Mouse (Mus musculus): ENCODE measurements around the gene Dock1.

The Dock1 gene

GRCm38 (mm10) chr7:135134619-135135018, 464.2 kb downstream of the Dock1 start:
- in situ Hi-C loops (cut with MboI, MseI) = no loop called here

DNA sequence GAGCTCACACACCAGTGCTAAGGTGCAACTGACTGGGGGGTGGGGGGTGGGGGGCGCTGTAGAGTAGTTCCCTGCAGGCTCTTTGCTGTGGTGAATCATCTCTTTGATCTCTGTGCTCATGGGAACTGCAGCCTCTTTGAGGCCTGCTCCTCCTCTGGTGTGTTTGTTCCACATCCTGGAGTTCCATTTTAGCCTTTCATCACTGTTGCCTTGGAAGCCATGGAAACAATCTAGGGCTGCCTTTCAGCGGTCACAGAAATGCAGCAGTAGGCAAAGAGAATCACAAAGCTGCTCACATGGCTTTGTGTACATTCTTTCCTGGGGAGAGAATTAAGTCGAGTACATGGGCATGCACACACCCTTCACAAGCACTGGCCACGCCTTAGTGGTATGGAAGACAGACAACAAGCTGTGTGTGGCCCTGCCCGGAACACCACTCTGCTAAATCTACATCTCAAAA, 468.7 kb downstream of the Dock1 start:
- in situ Hi-C loops (cut with MboI, MseI) = no loop called here

DNA sequence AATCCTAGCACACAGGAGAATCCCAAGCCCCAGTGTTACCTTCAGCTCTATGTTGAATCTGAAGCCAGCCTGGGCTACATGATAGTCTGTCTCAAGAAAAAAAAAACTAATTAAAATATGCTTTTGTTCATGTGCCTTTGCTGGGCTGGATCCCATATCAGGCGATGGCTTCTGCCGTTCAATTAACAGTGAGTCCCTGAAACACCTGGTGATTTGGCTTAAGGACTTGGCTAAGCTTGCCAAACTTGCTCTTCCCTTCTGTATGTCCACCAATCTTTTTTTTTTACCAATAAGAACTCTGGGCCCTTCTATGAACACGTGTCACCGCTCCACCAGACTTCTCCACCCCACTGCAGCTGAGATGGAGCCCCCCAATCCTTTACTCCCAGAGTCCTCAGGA, 474.3 kb downstream of the Dock1 start:
- in situ Hi-C loops (cut with MboI, MseI) = no loop called here

DNA sequence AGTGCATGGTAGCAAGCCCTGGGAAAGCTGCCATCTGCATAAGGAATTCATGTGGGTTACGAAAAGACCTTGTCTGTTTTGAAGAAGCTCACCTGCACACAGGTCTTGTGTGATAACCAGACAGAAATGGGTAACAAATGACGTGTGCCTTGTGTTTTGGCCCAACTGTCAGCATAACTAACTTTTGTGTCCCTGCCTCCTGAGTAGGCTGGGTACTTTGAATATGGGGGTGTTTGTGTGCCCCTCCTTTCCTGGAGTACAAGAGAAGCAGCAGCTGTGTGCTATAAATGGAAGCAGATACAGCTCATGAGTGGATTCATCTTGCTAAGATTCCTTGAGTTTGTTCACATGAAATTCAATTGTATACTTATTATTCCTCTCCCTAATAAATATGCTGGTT, 480.5 kb downstream of the Dock1 start:
- in situ Hi-C loops (cut with MboI, MseI) = no loop called here

GRCm38 (mm10) chr7:135157571-135157970, 487.1 kb downstream of the Dock1 start:
- in situ Hi-C loops (cut with MboI, MseI) = no loop called here

- in situ Hi-C loops (cut with MboI, MseI) = no loop called here
These were observed 487.9 kb downstream of the Dock1 start for GRCm38 (mm10) chr7:135158381-135158780.

DNA sequence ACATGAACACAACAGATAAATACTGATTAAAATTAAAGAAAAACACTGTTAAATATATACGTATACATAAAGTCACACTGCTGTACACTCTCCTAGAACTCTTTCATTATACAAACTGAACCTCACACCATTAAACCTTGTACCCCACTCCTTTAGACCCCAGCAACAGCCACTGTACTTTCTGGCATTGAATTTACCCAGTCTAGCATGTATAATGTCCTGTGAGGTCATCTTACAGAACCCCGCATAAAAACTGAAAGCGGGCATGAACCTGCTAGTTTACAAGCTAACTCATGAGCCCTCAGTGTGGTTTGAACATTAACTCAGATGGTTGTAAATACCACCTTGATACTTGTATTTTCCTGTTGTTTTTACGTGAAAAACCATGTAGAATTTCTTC, 489.2 kb downstream of the Dock1 start:
- in situ Hi-C loops (cut with MboI, MseI) = no loop called here

DNA sequence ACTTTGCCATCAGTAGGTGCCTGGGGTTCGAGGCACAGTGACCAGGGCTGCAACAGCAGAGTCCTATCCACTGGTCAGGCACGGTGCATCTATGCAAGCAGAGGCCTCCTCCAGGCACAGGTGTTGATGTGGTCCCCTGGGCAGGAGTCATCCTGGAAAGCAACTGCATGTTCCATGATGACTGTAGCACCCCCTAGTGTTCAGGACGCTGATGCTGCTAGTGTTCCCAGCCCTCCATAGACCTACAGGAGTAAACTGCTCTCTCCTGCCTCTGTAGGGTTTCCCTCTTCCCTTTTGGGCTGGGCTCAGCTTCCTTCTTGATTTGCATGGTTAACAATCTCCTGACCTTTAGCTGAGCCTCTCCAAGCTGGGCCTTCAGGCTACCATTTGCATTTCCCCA, 494.7 kb downstream of the Dock1 start:
- in situ Hi-C loops (cut with MboI, MseI) = no loop called here

DNA sequence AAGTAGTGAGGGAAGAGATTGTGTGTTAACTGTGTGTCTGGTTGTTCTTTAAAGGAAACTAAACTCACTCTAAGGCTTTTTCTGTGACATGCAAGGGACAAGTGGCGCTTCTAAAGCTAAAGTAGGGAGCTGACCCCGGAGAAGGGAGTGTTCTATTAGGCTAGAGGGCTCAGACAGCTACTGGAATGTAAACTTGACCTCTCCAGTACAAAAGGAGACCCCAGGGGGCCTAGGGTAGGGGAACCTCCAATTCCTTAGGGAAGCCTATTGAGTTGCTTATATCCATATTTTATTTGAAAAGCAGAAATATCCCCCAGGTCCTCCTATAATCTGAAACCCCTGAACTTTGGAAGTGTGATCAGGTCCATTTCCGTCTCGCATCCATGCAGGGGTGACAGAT, 499.5 kb downstream of the Dock1 start:
- in situ Hi-C loops (cut with MboI, MseI) = no loop called here

DNA sequence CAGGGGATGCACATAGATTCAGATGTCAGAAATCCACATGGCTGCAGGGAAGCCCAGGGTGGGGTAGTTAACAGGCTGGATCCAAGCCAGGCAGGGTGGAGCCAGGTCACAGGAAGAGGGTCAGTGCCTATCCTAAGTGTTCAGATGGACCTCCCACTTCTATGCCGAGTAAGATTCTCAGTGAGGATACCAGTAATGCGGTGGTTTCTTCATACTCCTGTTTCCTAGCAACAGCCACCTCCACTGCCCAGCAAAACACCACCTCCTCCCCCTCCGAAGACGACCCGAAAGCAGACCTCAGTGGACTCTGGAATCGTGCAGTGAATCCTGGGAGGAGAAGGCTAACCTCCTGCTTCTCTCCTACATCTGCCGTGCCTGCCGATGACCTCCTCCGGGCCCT, 501.8 kb downstream of the Dock1 start:
- in situ Hi-C loops (cut with MboI, MseI) = no loop called here

DNA sequence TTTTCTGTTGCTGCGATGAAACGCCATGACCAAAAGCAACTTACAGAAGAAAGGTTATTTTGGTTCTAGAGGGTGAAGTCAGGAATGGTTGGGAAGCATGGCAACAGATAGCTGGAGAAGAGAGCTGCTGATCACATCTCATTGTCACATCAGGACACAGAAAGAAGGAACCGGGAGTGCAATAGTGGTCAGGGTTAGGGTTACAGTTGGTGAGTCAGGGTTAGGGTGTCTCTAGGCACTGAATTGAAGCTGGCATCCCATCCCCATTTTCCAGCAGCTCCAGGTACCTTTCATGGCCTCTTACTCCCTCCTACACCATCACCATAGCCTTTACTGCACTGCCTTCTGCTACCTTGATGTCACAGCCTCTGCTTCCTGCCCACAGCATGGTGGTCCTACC, 523.7 kb downstream of the Dock1 start:
- in situ Hi-C loops (cut with MboI, MseI) = no loop called here

DNA sequence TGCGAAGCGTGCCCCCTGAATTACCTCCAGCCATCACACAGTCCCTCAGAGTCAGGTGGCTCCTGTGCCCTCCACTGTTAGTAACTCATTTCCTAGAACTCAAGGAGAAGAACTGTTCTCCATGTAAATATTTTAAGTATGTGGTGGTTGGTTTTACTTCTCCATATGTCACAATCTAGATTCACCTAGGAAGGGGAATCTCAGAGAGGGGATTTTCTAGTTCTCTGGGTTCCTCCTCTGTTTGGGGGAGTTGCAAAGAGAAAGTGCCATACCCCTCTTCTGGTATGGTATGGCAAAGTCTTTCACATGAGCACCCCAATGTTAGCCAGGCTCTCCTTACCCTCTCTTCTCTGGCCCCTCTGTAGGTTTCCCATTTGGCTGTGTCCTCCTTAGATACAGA, 525.2 kb downstream of the Dock1 start:
- in situ Hi-C loops (cut with MboI, MseI) = no loop called here

GRCm38 (mm10) chr7:135196828-135197227, 526.4 kb downstream of the Dock1 start:
- in situ Hi-C loops (cut with MboI, MseI) = no loop called here

DNA sequence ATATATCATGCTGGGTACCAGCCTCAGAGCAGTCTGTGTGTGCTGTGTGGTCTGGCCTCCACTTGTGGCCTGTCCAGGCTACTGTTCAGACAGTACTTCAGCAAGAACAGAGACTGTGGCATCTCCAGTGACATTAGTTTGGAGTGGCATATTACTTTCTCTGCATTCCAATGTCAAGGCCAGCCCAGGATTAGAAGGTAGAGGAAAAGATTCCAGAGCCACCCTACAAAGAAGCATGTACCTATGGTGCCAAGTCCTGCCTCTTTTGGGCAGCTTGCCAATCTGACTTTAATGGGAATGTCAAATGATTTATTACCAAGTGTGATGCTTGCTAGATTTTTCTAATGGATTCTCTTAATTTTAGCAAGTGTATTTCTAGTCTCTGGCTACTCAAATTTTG, 533.5 kb downstream of the Dock1 start:
- in situ Hi-C loops (cut with MboI, MseI) = no loop called here

- in situ Hi-C loops (cut with MboI, MseI) = no loop called here
These were observed 534.7 kb downstream of the Dock1 start for GRCm38 (mm10) chr7:135205111-135205510.

DNA sequence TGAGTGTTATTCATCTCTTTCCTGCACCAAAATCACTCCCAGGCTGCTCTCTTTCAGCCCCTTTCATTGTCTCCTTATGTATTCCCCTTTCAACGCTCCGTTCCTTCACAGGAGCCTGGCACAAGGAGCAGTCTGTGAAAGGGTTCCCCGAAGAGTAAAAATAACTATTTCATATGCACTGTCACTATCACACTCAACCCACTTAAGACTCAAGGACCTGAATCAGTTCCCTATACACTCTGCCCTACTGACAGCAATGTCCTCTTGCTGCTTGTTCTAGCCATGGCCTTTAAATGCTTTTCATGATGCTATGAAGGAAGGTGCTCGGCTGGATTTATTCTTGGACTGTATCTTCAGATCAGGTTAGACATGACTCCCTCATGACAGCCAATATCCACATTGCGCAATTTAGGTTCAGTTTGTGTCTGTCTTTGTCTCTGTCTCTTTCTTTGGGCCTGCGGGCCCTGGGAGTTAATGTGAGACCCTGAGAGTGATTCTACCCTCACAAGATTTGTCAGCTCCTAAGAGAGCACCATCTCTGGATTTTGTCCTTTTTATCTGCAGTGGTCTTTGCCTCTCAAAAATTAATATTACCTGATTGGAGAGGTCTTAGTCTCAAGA, 538.6 kb downstream of the Dock1 start:
- in situ Hi-C loops (cut with MboI, MseI) = no loop called here

- in situ Hi-C loops (cut with MboI, MseI) = no loop called here
These were observed 539.8 kb downstream of the Dock1 start for GRCm38 (mm10) chr7:135210296-135210695.

- in situ Hi-C loops (cut with MboI, MseI) = no loop called here
These were observed 540.4 kb downstream of the Dock1 start for GRCm38 (mm10) chr7:135210831-135211230.

GRCm38 (mm10) chr7:135212505-135212904, 542.1 kb downstream of the Dock1 start:
- in situ Hi-C loops (cut with MboI, MseI) = no loop called here

DNA sequence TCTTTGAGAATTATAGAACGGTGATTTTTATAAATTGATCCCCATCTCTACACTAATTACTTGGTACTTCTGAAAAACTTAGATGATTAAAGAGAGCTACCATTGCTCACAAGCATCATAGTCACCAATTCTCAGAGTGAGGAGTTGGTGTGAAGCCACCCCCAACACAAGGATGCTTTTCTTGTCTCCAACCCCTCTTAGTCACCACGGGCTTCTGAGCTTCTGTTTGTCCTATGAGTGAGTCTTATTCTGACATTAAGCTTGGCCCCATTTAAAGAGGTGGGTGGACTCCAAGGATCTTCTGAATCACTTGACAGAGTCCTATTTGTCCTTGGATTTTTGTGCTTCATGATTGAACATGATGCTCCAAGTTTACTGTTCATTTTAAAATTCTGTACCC, 551.0 kb downstream of the Dock1 start:
- in situ Hi-C loops (cut with MboI, MseI) = no loop called here
